Mouse (Mus musculus): ENCODE measurements around the gene Pmel. TPM values are rescaled to one million over a fixed set of nuclear protein-coding genes. Genes with fewer than 3 reads are reported as not detected.

Pmel gene
- polyA plus RNA-seq (2014; fragmentation: Illumina TruSeq; extraction: RNeasy Lipid Tissue Mini Kit (QIAGEN cat#74804); ENCODE audit: low read depth, low replicate concordance): 15.2 TPM

GRCm38 (mm10) chr10:128703895-128704294, at the start of gene Pmel:
Gene Pmel (plus strand): TSS chr10:128704195.

GRCm38 (mm10) chr10:128673763-128674468, 30.1 kb upstream of the Pmel start, which contains the start of gene Suox:
Gene Suox (minus strand): TSS chr10:128674073.

GRCm38 (mm10) chr10:128695992-128696807, 7.8 kb upstream of the Pmel start, which contains the start of gene Rab5b:
Gene Rab5b (minus strand): TSS chr10:128696264.

GRCm38 (mm10) chr10:128704491-128705316, 709 bp downstream of the Pmel start, which contains the start of gene Cdk2:
Gene Cdk2 (minus strand): TSS chr10:128705031.

GRCm38 (mm10) chr10:128744680-128745601, 40.9 kb downstream of the Pmel start, which contains the start of gene Dgka:
Gene Dgka (minus strand): TSS chr10:128744855.

GRCm38 (mm10) chr10:128747646-128748251, 43.8 kb downstream of the Pmel start, which contains the start of gene Pym1:
Gene Pym1 (plus strand): TSS chr10:128747889.

Other genes with a start within 250 kb of the Pmel start
- 105 TPM for gene Smarcc2, start 244.9 kb upstream of the Pmel start, polyA plus RNA-seq (2014; fragmentation: Illumina TruSeq; extraction: RNeasy Lipid Tissue Mini Kit (QIAGEN cat#74804); ENCODE audit: low read depth, low replicate concordance)
- gene Myl6, start 210.1 kb upstream of the Pmel start, polyA plus RNA-seq (2014; fragmentation: Illumina TruSeq; extraction: RNeasy Lipid Tissue Mini Kit (QIAGEN cat#74804); ENCODE audit: low read depth, low replicate concordance): 1,629 TPM
- gene Myl6b, start 205.5 kb upstream of the Pmel start, polyA plus RNA-seq (2014; fragmentation: Illumina TruSeq; extraction: RNeasy Lipid Tissue Mini Kit (QIAGEN cat#74804); ENCODE audit: low read depth, low replicate concordance): 5.5 TPM
- gene Esyt1, start 178.3 kb upstream of the Pmel start, polyA plus RNA-seq (2014; fragmentation: Illumina TruSeq; extraction: RNeasy Lipid Tissue Mini Kit (QIAGEN cat#74804); ENCODE audit: low read depth, low replicate concordance): 98.5 TPM
- 9.8 TPM for gene Zc3h10, start 156.4 kb upstream of the Pmel start, polyA plus RNA-seq (2014; fragmentation: Illumina TruSeq; extraction: RNeasy Lipid Tissue Mini Kit (QIAGEN cat#74804); ENCODE audit: low read depth, low replicate concordance)
- gene Rpl41, start 154.9 kb upstream of the Pmel start, polyA plus RNA-seq (2014; fragmentation: Illumina TruSeq; extraction: RNeasy Lipid Tissue Mini Kit (QIAGEN cat#74804); ENCODE audit: low read depth, low replicate concordance): 2,778 TPM
- 63.0 TPM for gene Pa2g4, start 138.2 kb upstream of the Pmel start, polyA plus RNA-seq (2014; fragmentation: Illumina TruSeq; extraction: RNeasy Lipid Tissue Mini Kit (QIAGEN cat#74804); ENCODE audit: low read depth, low replicate concordance)
- gene Erbb3, start 114.5 kb upstream of the Pmel start, polyA plus RNA-seq (2014; fragmentation: Illumina TruSeq; extraction: RNeasy Lipid Tissue Mini Kit (QIAGEN cat#74804); ENCODE audit: low read depth, low replicate concordance): 32.3 TPM
- 1,498 TPM for gene Rps26, start 77.4 kb upstream of the Pmel start, polyA plus RNA-seq (2014; fragmentation: Illumina TruSeq; extraction: RNeasy Lipid Tissue Mini Kit (QIAGEN cat#74804); ENCODE audit: low read depth, low replicate concordance)
- gene Ikzf4, start 58.2 kb upstream of the Pmel start, polyA plus RNA-seq (2014; fragmentation: Illumina TruSeq; extraction: RNeasy Lipid Tissue Mini Kit (QIAGEN cat#74804); ENCODE audit: low read depth, low replicate concordance): 3.3 TPM
- 154 TPM for gene Suox, start 30.1 kb upstream of the Pmel start, polyA plus RNA-seq (2014; fragmentation: Illumina TruSeq; extraction: RNeasy Lipid Tissue Mini Kit (QIAGEN cat#74804); ENCODE audit: low read depth, low replicate concordance)
- gene Rab5b, start 7.9 kb upstream of the Pmel start, polyA plus RNA-seq (2014; fragmentation: Illumina TruSeq; extraction: RNeasy Lipid Tissue Mini Kit (QIAGEN cat#74804); ENCODE audit: low read depth, low replicate concordance): 111 TPM
- 20.1 TPM for gene Cdk2, start 836 bp downstream of the Pmel start, polyA plus RNA-seq (2014; fragmentation: Illumina TruSeq; extraction: RNeasy Lipid Tissue Mini Kit (QIAGEN cat#74804); ENCODE audit: low read depth, low replicate concordance)
- gene Dgka, start 40.7 kb downstream of the Pmel start, polyA plus RNA-seq (2014; fragmentation: Illumina TruSeq; extraction: RNeasy Lipid Tissue Mini Kit (QIAGEN cat#74804); ENCODE audit: low read depth, low replicate concordance): 16.4 TPM
- gene Pym1, start 43.7 kb downstream of the Pmel start, polyA plus RNA-seq (2014; fragmentation: Illumina TruSeq; extraction: RNeasy Lipid Tissue Mini Kit (QIAGEN cat#74804); ENCODE audit: low read depth, low replicate concordance): 28.8 TPM
- gene Mmp19, start 86.7 kb downstream of the Pmel start, polyA plus RNA-seq (2014; fragmentation: Illumina TruSeq; extraction: RNeasy Lipid Tissue Mini Kit (QIAGEN cat#74804); ENCODE audit: low read depth, low replicate concordance): 17.1 TPM
- gene Dnajc14, start 99.9 kb downstream of the Pmel start, polyA plus RNA-seq (2014; fragmentation: Illumina TruSeq; extraction: RNeasy Lipid Tissue Mini Kit (QIAGEN cat#74804); ENCODE audit: low read depth, low replicate concordance): 44.6 TPM
- gene Tmem198b, start 100.2 kb downstream of the Pmel start, polyA plus RNA-seq (2014; fragmentation: Illumina TruSeq; extraction: RNeasy Lipid Tissue Mini Kit (QIAGEN cat#74804); ENCODE audit: low read depth, low replicate concordance): 13.7 TPM
- 69.3 TPM for gene Sarnp, start 113.1 kb downstream of the Pmel start, polyA plus RNA-seq (2014; fragmentation: Illumina TruSeq; extraction: RNeasy Lipid Tissue Mini Kit (QIAGEN cat#74804); ENCODE audit: low read depth, low replicate concordance)
- 96.5 TPM for gene Ormdl2, start 117.5 kb downstream of the Pmel start, polyA plus RNA-seq (2014; fragmentation: Illumina TruSeq; extraction: RNeasy Lipid Tissue Mini Kit (QIAGEN cat#74804); ENCODE audit: low read depth, low replicate concordance)
- 1.6 TPM for gene Gdf11, start 187.5 kb downstream of the Pmel start, polyA plus RNA-seq (2014; fragmentation: Illumina TruSeq; extraction: RNeasy Lipid Tissue Mini Kit (QIAGEN cat#74804); ENCODE audit: low read depth, low replicate concordance)
- 549 TPM for gene Cd63, start 196.8 kb downstream of the Pmel start, polyA plus RNA-seq (2014; fragmentation: Illumina TruSeq; extraction: RNeasy Lipid Tissue Mini Kit (QIAGEN cat#74804); ENCODE audit: low read depth, low replicate concordance)
- gene Rdh5, start 218.7 kb downstream of the Pmel start, polyA plus RNA-seq (2014; fragmentation: Illumina TruSeq; extraction: RNeasy Lipid Tissue Mini Kit (QIAGEN cat#74804); ENCODE audit: low read depth, low replicate concordance): 16.9 TPM
- gene Bloc1s1, start 219.8 kb downstream of the Pmel start, polyA plus RNA-seq (2014; fragmentation: Illumina TruSeq; extraction: RNeasy Lipid Tissue Mini Kit (QIAGEN cat#74804); ENCODE audit: low read depth, low replicate concordance): 277 TPM
- gene Itga7, start 229.6 kb downstream of the Pmel start, polyA plus RNA-seq (2014; fragmentation: Illumina TruSeq; extraction: RNeasy Lipid Tissue Mini Kit (QIAGEN cat#74804); ENCODE audit: low read depth, low replicate concordance): 54.8 TPM

Measured in adipose tissue, adult 10 weeks (tissue).